Mouse (Mus musculus) layer of hippocampus, postnatal 36 days (tissue): Measurements from ENCODE around the gene Chic2. TPM values are rescaled to one million over a fixed set of nuclear protein-coding genes. Genes with fewer than 3 reads are reported as not detected.

ENCODE experiments used
- DNase-seq, 2 experiments: peaks; one replicate each; pipeline ENCODE4 v3.0.0; 2022
- total RNA-seq, 2 experiments: library from RNA; stranded (reverse); gene quantifications; 2 replicates each; pipeline ENCODE4 v1.2.3; 2021

Chic2 gene
- total RNA-seq, 2 experiments from 2014 or later: 19.3 to 19.5 TPM

GRCm38 (mm10) chr5:74974061-74974581 lies 70.5 kb downstream of the Chic2 start:
- DNase-seq: no peak

GRCm38 (mm10) chr5:74971418-74971817 lies 73.2 kb downstream of the Chic2 start:
- no peak for DNase-seq

- DNase-seq: no peak
These were observed 75.2 kb downstream of the Chic2 start for GRCm38 (mm10) chr5:74969341-74969740.

GRCm38 (mm10) chr5:74967882-74968281 lies 76.7 kb downstream of the Chic2 start:
- no peak for DNase-seq

GRCm38 (mm10) chr5:74966891-74967290 lies 77.7 kb downstream of the Chic2 start:
- DNase-seq: no peak

GRCm38 (mm10) chr5:74962771-74963170 lies 81.8 kb downstream of the Chic2 start:
- no peak for DNase-seq

- DNase-seq: peak in 1 of 2 experiments; percentile 39
These were observed 83.6 kb downstream of the Chic2 start for GRCm38 (mm10) chr5:74960840-74961543.

GRCm38 (mm10) chr5:74960306-74960705 lies 84.3 kb downstream of the Chic2 start:
- DNase-seq: no peak

GRCm38 (mm10) chr5:74957293-74958076 lies 87.1 kb downstream of the Chic2 start:
- no peak for DNase-seq

GRCm38 (mm10) chr5:74956335-74956734 lies 88.2 kb downstream of the Chic2 start:
- DNase-seq: no peak

GRCm38 (mm10) chr5:74955565-74955964 lies 89.0 kb downstream of the Chic2 start:
- DNase-seq: no peak

- DNase-seq: no peak
These were observed 91.6 kb downstream of the Chic2 start for GRCm38 (mm10) chr5:74952938-74953337.

GRCm38 (mm10) chr5:74951375-74951774 lies 93.2 kb downstream of the Chic2 start:
- no peak for DNase-seq

- no peak for DNase-seq
These were observed 95.3 kb downstream of the Chic2 start for GRCm38 (mm10) chr5:74949298-74949697.

GRCm38 (mm10) chr5:74948482-74948881 lies 96.1 kb downstream of the Chic2 start:
- no peak for DNase-seq

Other genes with a start within 250 kb of the Chic2 start
- gene Gsx2, start 30.8 kb upstream of the Chic2 start, total RNA-seq: under 1 TPM in 1 of 2 experiments, not detected in 1; 0.76 TPM
- 10 to 100 TPM; 37.0 to 40.1 TPM for gene Pdgfra, start 107.5 kb upstream of the Chic2 start, total RNA-seq